Mouse (Mus musculus): Measurements from ENCODE around the gene Coq2. TPM values are rescaled to one million over a fixed set of nuclear protein-coding genes. Genes with fewer than 3 reads are reported as not detected.

Coq2 gene
- polyA plus RNA-seq, 1 experiment: 57.3 TPM

GRCm38 (mm10) chr5:100671897-100672296, 3.0 kb downstream of the Coq2 start:
- TF ChIP-seq EP300 (IDR thresholded peaks at IDR 0.05; ENCODE audit: insufficient read depth, low read depth, low read length) (no peak), CTCF (IDR thresholded peaks at IDR 0.05; ENCODE audit: low read depth, low read length) (no peak), POLR2A (IDR thresholded peaks at IDR 0.05; ENCODE audit: insufficient read depth, low read length) (no peak)
- H3K36me3 ChIP-seq (ENCODE audit: control insufficient read depth, insufficient read depth, low read length, poor library complexity, severe bottlenecking): peaks cover 7% of the 10 kb centered on the region; the same call in 1 of the 2 replicates
- no peaks in the 10 kb centered on the region for H3K9me3 ChIP-seq (replicated peaks; ENCODE audit: control insufficient read depth, insufficient read depth, low read length, poor library complexity, severe bottlenecking)
- no peak overlapping the region for H3K27ac ChIP-seq (ENCODE audit: insufficient read depth, low read length)
- H3K27me3 ChIP-seq (ENCODE audit: control insufficient read depth, insufficient read depth, low read length, poor library complexity, severe bottlenecking): no peaks in the 10 kb centered on the region
- H3K4me1 ChIP-seq (ENCODE audit: control insufficient read depth, insufficient read depth, low read length): no peaks in the 10 kb centered on the region
- H3K9ac ChIP-seq (ENCODE audit: low read depth, poor library complexity, severe bottlenecking): no peak overlapping the region
- H3K4me3 ChIP-seq (ENCODE audit: low read depth, low read length): no peak overlapping the region

- peaks cover 8% of the 10 kb centered on the region for H3K36me3 ChIP-seq (ENCODE audit: control insufficient read depth, insufficient read depth, low read length, poor library complexity, severe bottlenecking)
- H3K9ac ChIP-seq (ENCODE audit: low read depth, poor library complexity, severe bottlenecking): no peak overlapping the region
- TF ChIP-seq EP300 (IDR thresholded peaks at IDR 0.05; ENCODE audit: insufficient read depth, low read depth, low read length) (no peak), CTCF (IDR thresholded peaks at IDR 0.05; ENCODE audit: low read depth, low read length) (peak; percentile 70), POLR2A (IDR thresholded peaks at IDR 0.05; ENCODE audit: insufficient read depth, low read length) (no peak)
- no peak overlapping the region for H3K27ac ChIP-seq (ENCODE audit: insufficient read depth, low read length)
- H3K9me3 ChIP-seq (replicated peaks; ENCODE audit: control insufficient read depth, insufficient read depth, low read length, poor library complexity, severe bottlenecking): no peaks in the 10 kb centered on the region
- H3K4me3 ChIP-seq (ENCODE audit: low read depth, low read length): no peak overlapping the region
- no peaks in the 10 kb centered on the region for H3K4me1 ChIP-seq (ENCODE audit: control insufficient read depth, insufficient read depth, low read length)
- H3K27me3 ChIP-seq (ENCODE audit: control insufficient read depth, insufficient read depth, low read length, poor library complexity, severe bottlenecking): no peaks in the 10 kb centered on the region
Measured at GRCm38 (mm10) chr5:100671398-100671797, 3.5 kb downstream of the Coq2 start.

GRCm38 (mm10) chr5:100666965-100667364, 8.0 kb downstream of the Coq2 start:
- Histone ChIP-seq H3K27me3 (ENCODE audit: control insufficient read depth, insufficient read depth, low read length, poor library complexity, severe bottlenecking) (no peaks in the 10 kb centered on the region), H3K9ac (ENCODE audit: low read depth, poor library complexity, severe bottlenecking) (no peak overlapping the region), H3K4me3 (ENCODE audit: low read depth, low read length) (no peak overlapping the region), H3K36me3 (ENCODE audit: control insufficient read depth, insufficient read depth, low read length, poor library complexity, severe bottlenecking) (peaks cover 15% of the 10 kb centered on the region), H3K9me3 (replicated peaks; ENCODE audit: control insufficient read depth, insufficient read depth, low read length, poor library complexity, severe bottlenecking) (no peaks in the 10 kb centered on the region), H3K4me1 (ENCODE audit: control insufficient read depth, insufficient read depth, low read length) (no peaks in the 10 kb centered on the region), H3K27ac (ENCODE audit: insufficient read depth, low read length) (no peak overlapping the region)
- no peak for TF ChIP-seq EP300 (IDR thresholded peaks at IDR 0.05; ENCODE audit: insufficient read depth, low read depth, low read length)
- no peak for TF ChIP-seq POLR2A (IDR thresholded peaks at IDR 0.05; ENCODE audit: insufficient read depth, low read length)

- H3K9ac ChIP-seq (ENCODE audit: low read depth, poor library complexity, severe bottlenecking): no peak overlapping the region
- H3K9me3 ChIP-seq (replicated peaks; ENCODE audit: control insufficient read depth, insufficient read depth, low read length, poor library complexity, severe bottlenecking): no peaks in the 10 kb centered on the region
- no peak overlapping the region for H3K27ac ChIP-seq (ENCODE audit: insufficient read depth, low read length)
- no peaks in the 10 kb centered on the region for H3K27me3 ChIP-seq (ENCODE audit: control insufficient read depth, insufficient read depth, low read length, poor library complexity, severe bottlenecking)
- H3K4me3 ChIP-seq (ENCODE audit: low read depth, low read length): no peak overlapping the region
- TF ChIP-seq POLR2A (IDR thresholded peaks at IDR 0.05; ENCODE audit: insufficient read depth, low read length) (no peak), EP300 (IDR thresholded peaks at IDR 0.05; ENCODE audit: insufficient read depth, low read depth, low read length) (no peak), CTCF (IDR thresholded peaks at IDR 0.05; ENCODE audit: low read depth, low read length) (peak; percentile 73)
- H3K4me1 ChIP-seq (ENCODE audit: control insufficient read depth, insufficient read depth, low read length): no peaks in the 10 kb centered on the region
- H3K36me3 ChIP-seq (ENCODE audit: control insufficient read depth, insufficient read depth, low read length, poor library complexity, severe bottlenecking): peaks cover 17% of the 10 kb centered on the region
Measured at GRCm38 (mm10) chr5:100663854-100664253, 11.1 kb downstream of the Coq2 start.

GRCm38 (mm10) chr5:100663011-100663410, 11.9 kb downstream of the Coq2 start:
- Histone ChIP-seq H3K27ac (ENCODE audit: insufficient read depth, low read length) (no peak overlapping the region), H3K9ac (ENCODE audit: low read depth, poor library complexity, severe bottlenecking) (no peak overlapping the region), H3K4me1 (ENCODE audit: control insufficient read depth, insufficient read depth, low read length) (no peaks in the 10 kb centered on the region), H3K4me3 (ENCODE audit: low read depth, low read length) (no peak overlapping the region), H3K36me3 (ENCODE audit: control insufficient read depth, insufficient read depth, low read length, poor library complexity, severe bottlenecking) (peaks cover 17% of the 10 kb centered on the region), H3K9me3 (replicated peaks; ENCODE audit: control insufficient read depth, insufficient read depth, low read length, poor library complexity, severe bottlenecking) (no peaks in the 10 kb centered on the region), H3K27me3 (ENCODE audit: control insufficient read depth, insufficient read depth, low read length, poor library complexity, severe bottlenecking) (no peaks in the 10 kb centered on the region)
- TF ChIP-seq EP300 (IDR thresholded peaks at IDR 0.05; ENCODE audit: insufficient read depth, low read depth, low read length) (no peak), POLR2A (IDR thresholded peaks at IDR 0.05; ENCODE audit: insufficient read depth, low read length) (no peak)

- TF ChIP-seq CTCF (IDR thresholded peaks at IDR 0.05; ENCODE audit: low read depth, low read length): no peak
- TF ChIP-seq EP300 (IDR thresholded peaks at IDR 0.05; ENCODE audit: insufficient read depth, low read depth, low read length): no peak
- TF ChIP-seq POLR2A (IDR thresholded peaks at IDR 0.05; ENCODE audit: insufficient read depth, low read length): no peak
- no peaks in the 10 kb centered on the region for H3K4me1 ChIP-seq (ENCODE audit: control insufficient read depth, insufficient read depth, low read length)
- H3K36me3 ChIP-seq (ENCODE audit: control insufficient read depth, insufficient read depth, low read length, poor library complexity, severe bottlenecking): peaks cover 5% of the 10 kb centered on the region; the same call in 1 of the 2 replicates
- H3K27me3 ChIP-seq (ENCODE audit: control insufficient read depth, insufficient read depth, low read length, poor library complexity, severe bottlenecking): no peaks in the 10 kb centered on the region
- no peaks in the 10 kb centered on the region for H3K9me3 ChIP-seq (replicated peaks; ENCODE audit: control insufficient read depth, insufficient read depth, low read length, poor library complexity, severe bottlenecking)
- no peak overlapping the region for H3K9ac ChIP-seq (ENCODE audit: low read depth, poor library complexity, severe bottlenecking)
- H3K27ac ChIP-seq (ENCODE audit: insufficient read depth, low read length): no peak overlapping the region
- no peak overlapping the region for H3K4me3 ChIP-seq (ENCODE audit: low read depth, low read length)
Measured at GRCm38 (mm10) chr5:100658460-100658859, 16.5 kb downstream of the Coq2 start.

Data from ES-Bruce4 (cell line).